Mouse (Mus musculus): Measurements from ENCODE around the gene Dazap1.

Dazap1 gene

GRCm38 (mm10) chr10:80325045-80325444 is 63.8 kb downstream of the Dazap1 start:
- no peak for DNase-seq

- DNase-seq, result peak; percentile 94
Measured at GRCm38 (mm10) chr10:80329273-80330081, 68.2 kb downstream of the Dazap1 start, which contains the start of the genes Pcsk4 and Reep6. Gene Pcsk4, minus strand, starts transcription at chr10:80329498. Gene Reep6, plus strand, starts transcription at chr10:80329953.

- no peak for DNase-seq
Measured at GRCm38 (mm10) chr10:80330084-80330483, 68.8 kb downstream of the Dazap1 start.

GRCm38 (mm10) chr10:80330888-80331287 is 69.6 kb downstream of the Dazap1 start:
- no peak for DNase-seq

- no peak for DNase-seq
Measured at GRCm38 (mm10) chr10:80331636-80332524, 70.6 kb downstream of the Dazap1 start.

- no peak for DNase-seq
Measured at GRCm38 (mm10) chr10:80332525-80332989, 71.3 kb downstream of the Dazap1 start.

- DNase-seq, result no peak
Measured at GRCm38 (mm10) chr10:80336263-80336662, 75.0 kb downstream of the Dazap1 start.
